Mouse (Mus musculus): ENCODE measurements around the gene Osbpl3.

GRCm38 (mm10) chr6:50505531-50505930, 49.5 kb upstream of the Osbpl3 start:
- TF ChIP-seq POLR2A (IDR thresholded peaks at IDR 0.05; ENCODE audit: insufficient read depth, low read depth, low read length) (no peak), CTCF (IDR thresholded peaks at IDR 0.05; ENCODE audit: insufficient read depth, low read depth, low read length) (no peak)

All from olfactory bulb, adult 2 months (tissue).